Mouse (Mus musculus) activated CD4-positive, CD25-positive, alpha-beta regulatory T cell, adult 4 months (primary cell): ENCODE data around the gene Pbx1. TPM values are rescaled to one million over a fixed set of nuclear protein-coding genes. Genes with fewer than 3 reads are reported as not detected.

ENCODE experiments used
- ATAC-seq: one replicate; pipeline ENCODE4 v1.8.0; 2017
- polyA plus RNA-seq, 2 experiments: library from polyadenylated mRNA; unstranded; fragments of 100-300 nt; shearing (Covaris generic); gene quantifications; one replicate each; pipeline ENCODE4 v1.2.1; 2017

The Pbx1 gene
- polyA plus RNA-seq, 2 experiments from 2014 or later = 0.08 TPM; not detected in 1

GRCm38 (mm10) chr1:168222794-168223193 is 209.3 kb downstream of the Pbx1 start:
- ATAC-seq = no peak

- ATAC-seq = no peak
Observed at GRCm38 (mm10) chr1:168221071-168221521, 211.0 kb downstream of the Pbx1 start.

DNA sequence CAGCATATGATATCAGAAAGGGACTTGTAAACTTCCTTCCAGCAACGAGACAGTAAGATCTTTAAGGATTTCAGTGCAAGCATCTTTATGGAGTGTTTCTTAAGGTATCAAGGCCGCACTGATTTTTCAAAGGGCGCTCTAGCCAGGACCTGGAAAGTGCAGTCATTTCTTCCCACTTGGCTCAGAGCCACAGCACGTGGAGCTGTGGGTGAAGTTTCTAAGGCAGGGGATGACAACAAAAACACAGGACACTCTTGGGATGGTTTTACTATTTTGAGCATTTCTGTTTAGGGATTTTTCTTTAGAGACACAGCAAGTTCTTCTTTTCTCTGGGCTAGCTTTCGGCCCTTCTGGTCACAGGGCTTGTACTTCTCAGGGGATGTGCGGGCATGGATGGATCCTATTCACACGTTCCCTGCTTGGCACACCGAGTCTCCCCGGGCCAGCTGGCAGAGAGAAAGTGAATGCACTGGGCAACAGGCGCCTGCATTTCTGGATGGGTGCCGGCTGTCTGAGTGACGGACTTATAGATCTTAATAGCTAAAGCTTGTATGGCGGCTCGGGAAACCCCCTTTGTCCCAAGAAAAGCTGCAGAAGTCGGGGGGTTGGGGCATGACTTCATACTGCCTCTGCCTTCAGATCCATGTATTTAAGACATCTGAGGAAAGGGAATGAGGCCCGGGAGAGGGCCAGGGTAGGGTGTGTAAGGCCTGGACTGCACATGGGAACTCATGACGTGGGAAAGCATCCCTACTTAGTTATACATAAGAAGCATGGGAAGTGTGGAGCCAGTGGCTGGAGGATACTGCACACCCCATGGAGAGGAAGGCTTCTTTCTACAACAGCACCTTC is 215.9 kb downstream of the Pbx1 start:
- no peak for ATAC-seq

- no peak for ATAC-seq
Observed at GRCm38 (mm10) chr1:168215468-168215867, 216.6 kb downstream of the Pbx1 start.

- no peak for ATAC-seq
Observed at GRCm38 (mm10) chr1:168214040-168214443, 218.0 kb downstream of the Pbx1 start.

DNA sequence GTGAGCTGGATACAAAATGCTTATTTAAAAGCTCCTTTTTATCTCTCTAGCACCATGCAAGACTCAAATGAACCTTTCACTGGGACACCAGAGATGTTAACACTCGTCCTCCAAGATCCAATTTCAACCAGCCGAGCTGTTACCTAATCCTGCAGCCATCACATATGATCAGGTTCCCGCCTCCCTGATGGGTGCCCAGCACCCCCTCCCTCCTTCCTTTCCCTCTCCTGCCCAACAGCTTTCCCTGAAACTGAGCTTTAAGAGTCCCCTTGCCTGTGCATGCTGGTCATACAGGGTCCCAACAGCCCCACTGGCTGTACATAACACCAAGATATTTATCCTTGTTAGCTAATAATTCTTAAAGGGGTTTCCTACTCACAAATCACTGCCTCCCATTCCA is 218.5 kb downstream of the Pbx1 start:
- ATAC-seq = no peak

- no peak for ATAC-seq
Observed at GRCm38 (mm10) chr1:168210401-168210800, 221.7 kb downstream of the Pbx1 start.

GRCm38 (mm10) chr1:168200570-168201156 is 231.4 kb downstream of the Pbx1 start:
- no peak for ATAC-seq

DNA sequence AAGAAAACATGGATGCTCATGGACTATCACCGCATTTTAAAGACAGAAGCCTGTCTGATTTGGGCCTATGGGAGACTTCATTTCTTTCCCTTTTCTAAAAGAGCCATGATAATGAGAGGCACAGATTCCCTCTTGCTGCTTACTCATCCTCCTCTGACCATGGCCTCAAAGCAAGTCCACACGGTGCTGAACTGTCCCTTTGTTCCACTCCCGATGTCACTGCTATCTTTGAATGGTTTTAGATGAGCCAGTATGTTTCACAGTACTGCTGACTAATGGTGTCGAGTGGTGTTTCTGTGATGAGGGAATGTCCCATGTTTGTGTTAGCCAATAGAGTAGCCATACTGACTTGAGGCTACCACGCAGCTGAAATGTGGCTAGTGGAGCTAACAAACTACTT is 233.8 kb downstream of the Pbx1 start:
- ATAC-seq = no peak

- no peak for ATAC-seq
Observed at GRCm38 (mm10) chr1:168197908-168198258, 234.2 kb downstream of the Pbx1 start.

DNA sequence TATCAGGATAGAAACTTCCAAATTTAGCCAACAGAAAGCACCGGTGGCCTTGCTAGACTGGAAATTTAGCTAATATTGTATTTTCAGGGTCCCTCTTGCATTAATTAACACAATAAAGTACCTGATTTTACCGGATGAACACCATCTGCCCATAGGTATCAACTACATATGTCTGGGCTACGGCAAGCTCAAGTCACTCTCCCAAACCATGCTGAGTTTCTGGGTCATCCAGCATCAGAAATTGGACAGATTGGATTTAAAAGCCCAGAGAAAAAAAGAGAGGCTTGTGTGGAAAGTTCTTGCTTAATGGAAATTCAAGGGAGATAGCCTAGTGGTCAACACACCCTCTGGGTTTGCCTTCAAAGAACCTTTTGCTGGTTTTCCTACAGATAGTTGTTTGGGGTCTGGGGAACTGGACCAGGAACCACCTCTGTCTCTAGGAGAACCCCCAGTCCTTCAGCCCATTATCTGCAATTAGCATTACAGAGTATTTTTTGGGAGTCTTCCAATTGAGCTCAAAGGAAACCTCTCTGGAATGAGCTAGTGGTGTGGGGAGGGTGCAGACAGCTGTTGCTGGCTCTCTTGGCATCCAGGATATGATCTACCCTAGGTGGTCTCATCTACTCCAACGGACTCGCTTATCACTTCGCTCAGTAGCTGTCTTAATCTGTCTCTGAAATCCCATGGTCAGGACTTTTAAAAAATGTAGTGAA is 234.7 kb downstream of the Pbx1 start:
- no peak for ATAC-seq

- no peak for ATAC-seq
Observed at GRCm38 (mm10) chr1:168193364-168193763, 238.7 kb downstream of the Pbx1 start.

GRCm38 (mm10) chr1:168182816-168183215 is 249.3 kb downstream of the Pbx1 start:
- ATAC-seq = no peak

- ATAC-seq = no peak
Observed at GRCm38 (mm10) chr1:168180622-168181441, 251.2 kb downstream of the Pbx1 start.

- ATAC-seq = no peak
Observed at GRCm38 (mm10) chr1:168179691-168180090, 252.4 kb downstream of the Pbx1 start.

GRCm38 (mm10) chr1:168178611-168179010 is 253.5 kb downstream of the Pbx1 start:
- ATAC-seq = no peak

GRCm38 (mm10) chr1:168175586-168175985 is 256.5 kb downstream of the Pbx1 start:
- no peak for ATAC-seq

GRCm38 (mm10) chr1:168169791-168170190 is 262.3 kb downstream of the Pbx1 start:
- ATAC-seq = no peak

DNA sequence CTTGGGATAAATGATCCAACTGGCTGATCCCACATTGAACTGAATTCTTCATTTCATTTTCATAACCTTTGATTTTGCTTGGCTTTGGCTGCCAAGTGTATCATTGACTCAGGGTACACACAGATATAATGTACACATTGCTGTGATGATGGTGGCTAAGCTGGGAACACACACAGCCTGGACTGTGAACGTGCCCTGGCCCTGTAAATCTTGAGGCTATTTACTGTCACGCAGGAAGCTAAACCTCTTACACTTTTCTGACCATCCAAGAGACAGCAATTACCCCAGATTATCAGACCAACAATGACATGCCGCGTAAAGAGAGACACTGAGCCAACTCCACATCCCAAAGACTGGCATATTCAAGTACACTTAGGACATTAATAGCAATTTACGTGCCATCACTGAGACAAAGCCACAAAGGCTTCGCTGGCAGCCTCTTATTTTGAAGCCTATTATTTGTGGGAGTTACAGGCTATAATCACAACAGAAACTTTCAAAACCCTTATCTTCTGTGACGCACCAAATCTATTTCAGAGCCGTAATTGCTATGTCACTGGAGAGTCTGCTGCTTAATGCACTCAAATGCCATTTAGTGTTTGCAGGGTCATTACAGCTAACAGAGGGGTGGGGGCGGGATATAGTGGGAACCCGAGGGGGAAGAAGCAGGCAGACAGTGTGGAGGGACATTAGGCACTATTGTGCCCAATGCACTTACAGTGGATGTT is 262.9 kb downstream of the Pbx1 start:
- ATAC-seq = no peak

GRCm38 (mm10) chr1:168167781-168168180 is 264.3 kb downstream of the Pbx1 start:
- no peak for ATAC-seq

- ATAC-seq = no peak
Observed at GRCm38 (mm10) chr1:168166841-168167240, 265.2 kb downstream of the Pbx1 start.

GRCm38 (mm10) chr1:168164945-168165344 is 267.1 kb downstream of the Pbx1 start:
- ATAC-seq = no peak
